Mouse (Mus musculus): ENCODE results near the gene Faap100.

GRCm38 (mm10) chr11:120378611-120379540 lies at the start of gene Faap100:
- TF ChIP-seq CTCF (IDR thresholded peaks at IDR 0.05; ENCODE audit: low read depth, low read length) = 0 out of 2 replicates have a peak, but pooled peaks have one; percentile 10
- TF ChIP-seq GATA1 (IDR thresholded peaks at IDR 0.05; ENCODE audit: borderline replicate concordance, low read length) = no peak
- no peak; the same call in 1 of the 2 replicates for TF ChIP-seq POLR2AphosphoS5 (IDR thresholded peaks at IDR 0.05; ENCODE audit: insufficient replicate concordance, low read depth, low read length)
- TF ChIP-seq TAL1 (conservative IDR thresholded peaks at IDR 0.05; ENCODE audit: low read depth, low read length) = no peak
- TF ChIP-seq GATA2 (IDR thresholded peaks at IDR 0.05; ENCODE audit: borderline replicate concordance, low read depth, low read length) = no peak
